Mouse (Mus musculus): ENCODE data around the gene Kif21a. TPM values are rescaled to one million over a fixed set of nuclear protein-coding genes. Genes with fewer than 3 reads are reported as not detected.

Gene Kif21a
- total and polyA plus RNA-seq, 2 experiments = 8.6 to 40.9 TPM

GRCm38 (mm10) chr15:90896480-90896879 lies 153.3 kb downstream of the Kif21a start:
- no peaks in the 10 kb centered on the region for H3K79me2 ChIP-seq (ENCODE audit: control insufficient read depth, insufficient read depth, low read length)
- no peak overlapping the region for H3K9ac ChIP-seq (ENCODE audit: low read depth, low read length)

GRCm38 (mm10) chr15:90887466-90887865 lies 162.3 kb downstream of the Kif21a start:
- no peak for DNase-seq (ENCODE audit: extremely low read depth, low read depth, low spot score)
- no peak overlapping the region for H3K9ac ChIP-seq (ENCODE audit: low read depth, low read length)
- no peak for TF ChIP-seq CTCF (IDR thresholded peaks at IDR 0.05; ENCODE audit: low read depth, low read length)
- no peak for TF ChIP-seq POLR2A (IDR thresholded peaks at IDR 0.05; ENCODE audit: extremely low read depth, insufficient read depth, low read length)
- H3K79me2 ChIP-seq (ENCODE audit: control insufficient read depth, insufficient read depth, low read length) = no peaks in the 10 kb centered on the region
- 82% methylated on average over 8 of the region's 8 CpGs for WGBS
- no peak overlapping the region for H3K27ac ChIP-seq (replicated peaks; ENCODE audit: insufficient read depth, low read depth, low read length)
- H3K27me3 ChIP-seq (ENCODE audit: control insufficient read depth, insufficient read depth, low read length) = no peaks in the 10 kb centered on the region
- H3K4me1 ChIP-seq (ENCODE audit: control insufficient read depth, insufficient read depth, low read length) = no peaks in the 10 kb centered on the region
- H3K4me3 ChIP-seq (ENCODE audit: insufficient read depth, low read depth, low read length) = no peak overlapping the region
- no peaks in the 10 kb centered on the region for H3K36me3 ChIP-seq (ENCODE audit: control insufficient read depth, insufficient read depth, low read length)

More at GRCm38 (mm10) chr15:90896480-90896879, 153.3 kb downstream of the Kif21a start:
- DNase-seq (ENCODE audit: extremely low read depth, low read depth, low spot score) = no peak
- no peaks in the 10 kb centered on the region for H3K36me3 ChIP-seq (ENCODE audit: control insufficient read depth, insufficient read depth, low read length)
- H3K27ac ChIP-seq (replicated peaks; ENCODE audit: insufficient read depth, low read depth, low read length) = no peak overlapping the region
- no peak for TF ChIP-seq POLR2A (IDR thresholded peaks at IDR 0.05; ENCODE audit: extremely low read depth, insufficient read depth, low read length)
- TF ChIP-seq CTCF (IDR thresholded peaks at IDR 0.05; ENCODE audit: low read depth, low read length) = no peak
- WGBS = 79% methylated on average over 9 of the region's 9 CpGs
- H3K27me3 ChIP-seq (ENCODE audit: control insufficient read depth, insufficient read depth, low read length) = 0 out of 2 replicates have a peak, but pooled peaks cover 7% of the 10 kb centered on the region
- H3K4me1 ChIP-seq (ENCODE audit: control insufficient read depth, insufficient read depth, low read length) = no peaks in the 10 kb centered on the region
- H3K4me3 ChIP-seq (ENCODE audit: insufficient read depth, low read depth, low read length) = no peak overlapping the region

Other genes starting within 250 kb of the Kif21a start
- 42.0 and 54.2 TPM in 2 replicates for gene Abcd2, start 141.9 kb upstream of the Kif21a start, total RNA-seq (2014; rRNA removed)
- 5.6 and 7.0 TPM in 2 replicates for gene Abcd2, start 141.9 kb upstream of the Kif21a start, polyA plus RNA-seq (2012; rRNA removed)
- gene CN725425, start 149.5 kb upstream of the Kif21a start, total RNA-seq (2014; rRNA removed) = not detected in 2 replicates
- gene CN725425, start 149.5 kb upstream of the Kif21a start, polyA plus RNA-seq (2012; rRNA removed) = not detected in 2 replicates